Mouse (Mus musculus): Measurements from ENCODE around the gene Rcan1. TPM values are rescaled to one million over a fixed set of nuclear protein-coding genes. Genes with fewer than 3 reads are reported as not detected.
"Not testable (repeated sequence)": the region's sequence is repeated elsewhere in the genome, so short reads cannot be mapped to it uniquely, and the experiment has no call there.

Gene Rcan1
- 14.7 and 16.2 TPM in 2 replicates for total RNA-seq (2021)
- long read RNA-seq, transcript Rcan1-202 (4 exons, 2,324 nt), result major isoform, 34 of 56 reads
- long read RNA-seq, transcript Rcan1-201 (4 exons, 2,190 nt), result minor isoform, 12 of 56 reads
- long read RNA-seq, partial matches to known transcripts, result 6 of 56 reads
- long read RNA-seq, other reads (novel, unspliced or antisense), result 4 of 56 reads

DNA sequence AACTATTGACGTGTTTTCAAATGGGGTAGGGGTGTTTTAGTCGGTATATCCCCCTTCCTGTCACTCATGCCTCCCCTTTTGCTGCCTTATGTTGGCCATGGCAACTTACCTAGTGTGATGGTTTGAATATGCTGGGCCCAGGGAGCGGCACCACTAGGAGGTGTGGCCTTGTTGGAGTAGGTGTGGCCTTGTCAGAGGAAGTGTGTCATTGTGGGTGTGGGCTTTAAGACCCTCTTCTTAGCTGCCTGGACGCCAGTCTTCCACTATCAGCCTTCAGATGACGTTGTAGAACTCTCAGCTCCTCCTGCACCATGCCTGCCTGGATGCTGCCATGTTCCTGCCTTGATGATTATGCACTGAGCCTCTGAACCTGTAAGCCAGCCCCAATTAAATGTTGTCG, at the start of gene Rcan1:
Rcan1 (minus strand) TSS at position 162 of the 400 bp plus-strand sequence.
- no peak for DNase-seq

DNA sequence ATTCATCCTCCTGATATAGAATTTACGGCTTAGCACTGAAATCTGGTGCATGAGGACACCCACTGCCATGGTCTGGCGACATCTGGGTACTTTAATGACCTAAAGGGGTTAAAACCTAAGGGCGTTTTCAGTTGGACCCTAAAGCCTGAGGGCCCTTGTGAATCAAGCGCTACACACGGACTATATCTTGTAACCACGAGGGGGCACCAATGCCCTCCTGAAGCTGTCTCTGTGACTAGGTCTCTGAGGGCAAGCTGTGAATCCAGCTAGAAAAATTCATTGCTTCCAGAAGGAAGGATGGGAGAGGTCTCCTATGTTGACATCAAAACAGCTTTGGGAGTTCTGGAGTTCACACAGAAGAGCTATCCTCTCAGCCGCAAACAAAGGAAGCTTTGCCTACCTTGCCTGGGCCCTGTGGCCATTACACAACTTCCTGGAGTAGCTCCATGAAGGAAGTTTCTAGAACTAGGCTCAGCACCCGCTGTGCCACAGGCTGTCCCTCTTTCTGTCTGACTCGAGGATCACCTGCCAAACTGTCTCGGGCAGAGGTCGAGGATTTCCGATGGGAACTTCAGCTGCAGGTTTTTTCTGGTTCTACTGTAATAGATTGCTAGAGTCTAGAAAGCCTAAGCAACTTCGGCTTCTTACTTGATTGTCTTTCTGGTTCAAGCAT, 49.3 kb upstream of the Rcan1 start:
- DNase-seq, result peak; percentile 31

DNA sequence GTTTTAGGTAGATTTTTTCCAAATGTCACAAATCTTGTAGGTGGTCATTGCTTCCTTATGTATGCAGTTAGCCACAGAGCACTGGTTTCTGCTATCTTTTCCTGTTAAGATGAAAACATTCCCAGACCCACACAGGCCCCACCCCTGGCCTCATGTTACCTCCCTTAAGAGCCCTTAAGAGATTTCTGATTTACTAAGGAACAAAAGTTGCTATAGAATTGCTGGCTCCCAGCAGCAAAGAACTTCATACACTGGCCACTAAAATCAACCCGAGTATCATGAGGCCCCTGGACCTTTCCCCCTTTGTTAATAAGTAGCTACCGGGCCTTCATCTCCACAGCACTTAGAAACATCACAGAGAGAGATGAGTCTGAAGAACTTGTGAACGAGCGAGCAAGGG, 48.1 kb upstream of the Rcan1 start:
- DNase-seq, result no peak

DNA sequence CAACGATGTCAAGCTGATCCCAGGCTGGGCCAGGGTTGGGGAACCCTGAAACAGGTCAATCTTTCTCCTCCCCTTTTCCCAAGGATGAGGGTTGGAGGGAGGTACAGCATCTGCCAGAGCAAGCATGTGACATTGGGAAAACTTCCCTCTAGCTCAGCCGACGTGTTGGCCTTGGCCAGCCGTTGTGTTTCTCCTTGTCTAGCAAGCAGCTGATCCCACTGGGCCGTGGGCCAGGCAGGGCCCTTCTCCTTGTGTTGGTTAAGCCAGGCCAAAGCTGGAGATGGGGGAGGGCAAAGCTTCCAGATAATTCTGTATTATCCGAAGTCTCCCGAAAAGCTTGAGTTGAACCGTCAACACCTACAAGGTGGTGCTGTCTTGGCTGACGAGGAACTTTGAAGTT, 45.5 kb upstream of the Rcan1 start:
- DNase-seq, result peak; percentile 18

DNA sequence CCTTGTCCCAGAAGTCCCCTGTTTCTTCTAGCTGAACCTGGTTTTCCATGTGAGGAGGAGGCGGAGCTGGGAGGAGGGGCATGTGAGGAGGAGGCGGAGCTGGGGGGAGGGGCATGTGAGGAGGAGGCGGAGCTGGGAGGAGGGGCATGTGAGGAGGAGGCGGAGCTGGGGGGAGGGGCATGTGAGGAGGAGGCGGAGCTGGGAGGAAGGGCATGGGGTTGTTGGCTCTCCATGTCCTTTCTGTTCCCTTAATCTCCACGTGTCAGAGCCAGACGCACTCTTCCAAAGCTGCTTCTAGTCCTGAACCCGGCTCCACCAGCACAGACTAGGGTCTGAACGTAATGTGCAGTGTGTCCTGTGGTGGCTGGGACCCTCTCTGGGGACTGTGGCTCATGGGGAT, 44.2 kb upstream of the Rcan1 start:
- DNase-seq, result not testable (repeated sequence)

DNA sequence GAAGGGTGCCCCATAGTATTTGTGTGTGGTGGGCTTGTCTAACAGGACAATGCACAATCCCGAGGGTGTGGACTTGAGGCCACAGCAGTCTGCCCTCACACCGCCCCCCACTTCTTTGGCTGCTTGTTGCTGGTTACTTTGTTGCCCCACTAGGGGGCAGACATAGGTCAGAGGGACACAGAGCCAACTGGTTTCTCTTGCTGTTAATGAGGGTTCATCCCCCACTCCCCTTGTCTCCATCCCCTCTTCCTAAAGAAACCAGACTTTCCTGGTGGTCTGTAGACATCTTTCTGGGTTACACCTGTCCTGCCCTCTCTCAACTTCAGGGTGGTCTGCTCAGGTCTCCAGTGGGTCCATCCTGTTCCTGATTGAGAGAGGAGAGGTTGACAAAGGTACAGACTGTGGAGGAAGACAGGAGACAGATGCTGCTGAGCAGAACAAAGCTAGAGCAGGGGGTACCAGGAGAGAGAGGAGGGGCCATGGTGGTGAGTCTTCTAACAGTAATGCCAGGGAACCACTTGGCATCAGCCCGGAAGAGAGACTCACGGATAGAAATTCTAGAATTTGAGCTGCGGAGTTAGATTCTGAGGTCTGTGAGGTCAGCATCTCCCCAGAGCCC, 41.2 kb upstream of the Rcan1 start:
- no peak for DNase-seq

DNA sequence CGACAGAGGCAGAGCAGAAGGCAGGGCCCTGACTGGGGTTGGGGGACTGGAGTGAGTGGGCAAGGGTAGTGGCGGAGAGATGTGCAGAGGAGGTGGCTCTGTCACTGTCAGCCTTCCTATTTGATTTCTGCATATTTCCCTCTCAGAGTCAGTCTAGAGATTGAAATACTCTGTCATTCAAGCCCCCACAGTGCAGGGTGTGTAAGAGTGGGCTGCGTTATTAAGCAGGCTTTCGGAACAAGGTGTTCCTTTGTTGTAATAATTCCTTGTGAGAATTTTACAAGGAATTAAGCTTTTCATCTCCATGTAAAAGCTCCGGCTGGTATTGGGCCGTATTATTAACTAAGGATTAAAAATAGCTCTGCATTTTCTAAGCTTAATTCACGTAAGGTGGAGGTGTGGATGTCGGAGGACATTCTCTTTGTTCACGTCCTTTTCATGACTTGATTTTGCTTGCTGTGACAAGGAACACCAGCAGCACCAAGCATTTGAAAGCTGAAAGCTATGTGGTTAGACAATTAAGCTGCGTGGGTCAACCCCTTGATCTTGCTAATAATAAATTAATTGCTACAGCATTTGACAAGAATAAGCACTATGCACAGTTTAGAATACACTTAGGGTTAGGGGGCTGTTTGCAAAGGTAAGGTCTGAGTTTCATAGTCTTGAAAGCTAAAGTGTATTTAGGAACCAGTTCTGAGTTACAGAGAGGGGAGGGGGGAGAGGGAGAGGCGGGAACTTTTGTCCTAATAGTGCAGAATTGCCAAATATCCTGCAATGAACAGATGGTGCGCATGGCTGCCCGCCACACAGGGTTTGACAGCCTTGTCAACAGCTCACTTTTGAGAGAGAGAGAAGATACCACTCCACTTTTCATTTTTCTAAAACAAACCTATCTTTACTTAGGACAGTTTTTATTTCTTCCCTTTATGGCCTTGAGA, 40.4 kb upstream of the Rcan1 start:
- DNase-seq, result no peak

DNA sequence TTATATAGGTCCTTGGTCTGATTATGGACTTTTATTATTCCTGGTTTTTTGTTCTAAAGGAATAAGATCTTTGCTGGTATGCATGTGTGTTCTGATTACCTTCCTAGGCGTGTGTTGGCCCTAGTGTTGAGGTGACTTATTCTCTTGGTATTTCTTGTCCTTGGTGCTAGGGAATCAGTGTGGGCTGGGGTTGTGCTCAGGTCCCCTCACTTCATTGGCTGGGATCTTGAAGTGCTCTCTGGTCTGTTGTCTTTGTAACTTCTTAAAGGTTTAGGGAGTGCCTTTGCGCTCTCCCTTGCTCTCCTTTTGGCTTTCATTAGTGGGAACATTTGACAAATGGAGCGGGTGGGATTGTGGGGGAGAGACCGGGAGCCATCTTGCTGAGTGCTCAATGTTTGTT, 36.9 kb upstream of the Rcan1 start:
- DNase-seq, result no peak

DNA sequence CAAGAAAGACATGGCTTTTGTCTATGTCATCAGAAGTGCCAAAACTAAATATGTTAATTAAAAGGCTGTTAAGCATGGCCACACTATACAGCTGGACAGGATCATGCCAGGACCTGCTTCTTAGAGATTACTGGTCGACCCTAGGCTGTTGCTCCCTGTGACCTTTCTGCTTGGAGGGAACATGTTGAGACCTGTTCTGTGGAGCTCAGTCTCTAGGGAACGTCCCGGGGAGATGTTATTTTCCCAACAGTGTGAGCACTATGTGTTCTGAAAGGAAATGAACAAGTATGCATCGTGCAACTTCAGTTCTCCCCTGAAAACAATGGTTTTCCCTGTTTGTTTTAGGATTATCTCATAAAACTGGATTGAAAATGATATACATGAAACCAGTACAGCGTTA, 32.4 kb upstream of the Rcan1 start:
- no peak for DNase-seq

DNA sequence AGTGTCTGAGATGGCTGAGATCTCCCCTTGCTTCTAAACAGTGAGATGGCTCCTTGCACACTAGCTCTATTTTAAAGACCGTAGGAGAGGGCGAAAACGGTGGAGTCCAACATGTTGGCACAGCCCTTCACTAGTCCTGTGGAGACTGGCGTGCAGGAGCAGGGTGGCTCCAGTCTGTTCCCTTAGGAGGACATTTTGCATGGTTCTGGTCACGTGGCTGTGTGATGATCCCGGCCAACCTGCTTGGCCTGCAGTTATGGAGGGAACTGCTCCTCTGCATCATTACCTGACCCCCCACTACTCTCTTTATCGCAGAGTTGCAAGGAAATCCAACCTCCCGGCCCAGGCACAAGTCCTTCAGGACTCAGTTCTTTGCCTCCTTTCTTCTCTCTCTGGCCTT, 29.9 kb upstream of the Rcan1 start:
- no peak for DNase-seq

DNA sequence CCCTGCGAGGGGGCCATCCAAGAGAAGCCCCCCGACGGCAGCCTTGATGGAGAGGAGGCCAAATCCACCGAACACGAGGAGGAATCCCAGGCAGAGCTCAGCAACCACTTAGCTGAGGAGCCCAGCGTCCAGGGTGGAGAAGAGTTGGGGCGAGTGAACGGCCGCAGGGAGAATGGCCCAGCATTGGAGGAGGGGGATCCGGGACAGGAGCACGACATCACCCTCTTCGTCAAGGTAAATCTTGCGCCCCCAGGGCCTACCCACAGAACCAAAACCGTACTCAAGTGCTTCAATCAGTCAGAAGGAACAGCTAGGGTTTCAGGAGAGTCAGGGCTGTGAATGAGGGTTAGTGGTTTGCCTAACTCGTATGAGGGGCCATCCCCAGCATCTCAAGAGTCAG, 28.7 kb upstream of the Rcan1 start:
- no peak for DNase-seq

DNA sequence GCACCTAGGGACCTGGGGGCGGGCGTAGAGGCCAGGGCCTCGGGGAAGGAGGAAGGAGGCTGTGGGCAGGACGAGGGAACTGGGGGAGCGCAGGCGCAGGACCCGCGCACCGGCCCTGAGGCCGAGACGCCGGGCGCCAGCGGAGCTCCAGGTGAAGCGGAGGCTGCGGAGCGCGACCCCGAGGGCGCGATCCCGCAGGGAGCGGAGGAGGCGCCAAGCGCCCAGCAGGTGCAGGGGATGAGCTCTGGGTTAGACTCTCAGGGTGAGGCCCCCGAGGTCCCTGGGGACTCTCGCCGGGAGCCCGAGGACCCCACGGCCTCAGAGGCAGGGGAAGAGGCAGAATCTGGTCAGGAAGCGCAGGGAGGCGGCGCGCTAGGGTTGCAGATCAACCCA, 27.9 kb upstream of the Rcan1 start:
- DNase-seq, result peak; percentile 7

DNA sequence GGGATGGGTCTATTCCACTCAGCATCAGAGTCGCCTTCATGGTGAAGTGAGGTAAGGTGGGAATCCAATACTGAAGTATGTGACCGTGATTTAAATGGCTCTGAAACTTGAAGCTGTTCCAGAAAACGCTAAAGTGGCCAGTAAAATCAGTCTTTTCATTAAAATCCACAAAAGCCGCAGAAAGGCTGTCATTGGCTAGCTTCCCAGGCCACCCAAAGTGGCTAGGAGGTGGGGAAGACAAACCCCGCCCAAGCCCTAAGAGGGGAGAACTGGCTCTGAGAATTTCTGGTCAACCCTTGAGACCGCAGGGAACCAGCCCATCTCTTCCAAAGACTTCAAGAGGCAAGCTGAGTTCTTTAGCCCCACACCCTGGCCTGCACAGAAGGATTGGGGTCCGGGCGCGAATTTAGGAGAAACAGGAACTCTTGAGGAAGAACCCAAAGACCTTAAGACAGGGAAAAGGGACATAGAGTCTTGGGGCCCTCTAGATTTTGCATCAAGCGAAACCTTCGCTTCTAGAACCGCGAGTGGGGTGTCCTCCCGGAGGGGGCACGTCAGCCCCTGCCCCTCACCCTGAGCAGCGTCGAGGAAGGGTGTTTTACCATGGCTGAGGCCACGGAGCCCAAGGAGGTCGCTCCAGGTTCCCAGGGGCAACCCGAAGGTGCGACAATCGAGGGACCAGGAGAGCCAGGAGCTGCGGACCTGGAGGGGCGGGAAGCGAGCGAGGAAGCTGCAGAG, 27.4 kb upstream of the Rcan1 start:
- DNase-seq, result no peak

DNA sequence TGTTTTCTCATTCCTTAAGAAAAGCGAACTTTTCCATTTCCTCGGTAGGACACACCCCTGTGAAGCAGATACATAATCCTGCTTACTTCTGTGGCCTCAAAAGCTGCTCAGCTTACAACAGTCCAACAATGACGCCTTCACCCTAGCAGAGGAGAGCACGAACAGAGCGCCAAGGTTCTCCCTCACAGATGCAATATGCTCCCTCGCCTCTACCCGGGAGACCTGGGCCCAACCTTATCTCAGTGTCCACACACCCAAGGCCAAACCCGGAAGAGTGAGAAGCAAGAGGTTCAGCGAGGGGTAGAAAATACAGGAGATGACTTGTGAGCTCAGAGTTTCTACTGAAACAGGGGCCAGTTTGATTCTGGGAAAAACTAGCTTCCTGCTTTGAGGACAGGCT, 18.7 kb upstream of the Rcan1 start:
- no peak for DNase-seq

DNA sequence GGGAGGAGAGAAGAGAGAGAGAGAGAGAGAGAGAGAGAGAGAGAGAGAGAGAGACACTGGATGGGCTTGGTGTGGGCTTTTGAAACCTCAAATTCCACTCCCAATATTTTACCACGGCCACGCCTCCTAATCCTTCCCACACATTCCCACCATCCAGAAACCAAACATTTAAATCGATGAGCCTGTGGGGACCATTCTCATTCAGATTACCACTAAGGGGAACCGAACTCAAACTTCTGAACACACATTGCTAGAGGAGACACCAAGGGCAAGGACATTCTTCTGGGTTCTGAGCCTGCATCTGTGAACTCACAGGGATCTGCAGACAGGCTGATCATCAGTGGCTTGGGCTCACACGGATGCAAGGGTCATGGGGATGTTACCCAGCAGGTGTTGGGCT, 17.8 kb upstream of the Rcan1 start:
- no peak for DNase-seq

DNA sequence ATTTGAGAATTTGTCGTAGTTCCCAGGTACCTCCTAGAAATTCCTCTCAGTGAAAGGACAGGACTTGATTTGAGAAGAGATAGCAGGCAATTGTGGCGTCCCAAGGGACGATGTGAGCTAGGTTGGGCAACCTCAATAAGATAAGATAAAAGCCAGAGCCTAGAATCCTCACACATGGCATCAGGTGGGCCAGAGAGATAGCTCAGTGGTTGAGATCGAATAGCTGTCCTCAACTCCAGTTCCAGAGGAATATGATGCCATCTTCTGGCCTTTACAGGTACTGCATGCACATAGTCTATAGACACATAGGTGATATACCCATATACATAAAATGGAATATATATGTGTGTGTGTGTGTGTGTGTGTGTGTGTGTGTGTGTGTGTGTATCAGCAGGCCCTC, 16.8 kb upstream of the Rcan1 start:
- no peak for DNase-seq

DNA sequence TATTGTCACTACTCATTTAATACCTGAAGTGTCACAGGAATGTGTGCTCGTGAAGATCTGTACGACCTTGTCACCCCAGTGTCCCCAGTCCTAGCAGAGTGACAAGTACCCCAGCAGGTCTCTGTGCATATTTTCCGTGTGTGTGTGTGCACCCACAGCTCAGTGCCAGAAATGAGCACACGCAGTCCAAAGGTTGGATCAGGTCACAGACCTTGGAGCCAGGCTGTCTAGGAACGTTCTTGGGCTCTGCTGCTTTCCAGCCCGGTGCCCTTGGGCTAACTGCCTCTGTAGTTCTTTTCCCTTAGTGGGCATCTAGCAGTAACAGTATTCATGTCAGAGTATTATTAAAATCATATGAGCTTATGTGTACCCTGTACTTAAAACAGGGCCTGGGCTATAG, 16.4 kb upstream of the Rcan1 start:
- no peak for DNase-seq

DNA sequence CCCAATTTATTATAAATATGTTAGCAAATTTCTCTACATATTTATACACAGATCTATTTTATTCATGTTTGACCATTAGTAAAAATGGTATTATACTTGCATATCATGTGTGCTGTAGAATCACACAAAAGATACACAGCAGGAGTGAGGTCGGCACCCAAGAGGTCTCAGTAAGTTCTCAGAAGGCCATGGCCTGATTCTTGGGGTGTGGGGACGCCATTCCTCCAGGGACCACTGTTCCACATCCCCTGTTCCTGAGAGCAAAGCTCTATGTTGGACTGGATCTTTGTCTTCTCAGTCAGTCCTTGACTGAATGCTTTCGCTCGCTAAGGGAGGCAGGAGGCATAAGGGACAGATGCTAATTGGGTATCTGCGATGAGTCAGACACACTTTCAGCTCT, 14.8 kb upstream of the Rcan1 start, which contains the start of gene Clic6:
Clic6 (plus strand) TSS at position 301 of the 400 bp plus-strand sequence.
- no peak for DNase-seq

DNA sequence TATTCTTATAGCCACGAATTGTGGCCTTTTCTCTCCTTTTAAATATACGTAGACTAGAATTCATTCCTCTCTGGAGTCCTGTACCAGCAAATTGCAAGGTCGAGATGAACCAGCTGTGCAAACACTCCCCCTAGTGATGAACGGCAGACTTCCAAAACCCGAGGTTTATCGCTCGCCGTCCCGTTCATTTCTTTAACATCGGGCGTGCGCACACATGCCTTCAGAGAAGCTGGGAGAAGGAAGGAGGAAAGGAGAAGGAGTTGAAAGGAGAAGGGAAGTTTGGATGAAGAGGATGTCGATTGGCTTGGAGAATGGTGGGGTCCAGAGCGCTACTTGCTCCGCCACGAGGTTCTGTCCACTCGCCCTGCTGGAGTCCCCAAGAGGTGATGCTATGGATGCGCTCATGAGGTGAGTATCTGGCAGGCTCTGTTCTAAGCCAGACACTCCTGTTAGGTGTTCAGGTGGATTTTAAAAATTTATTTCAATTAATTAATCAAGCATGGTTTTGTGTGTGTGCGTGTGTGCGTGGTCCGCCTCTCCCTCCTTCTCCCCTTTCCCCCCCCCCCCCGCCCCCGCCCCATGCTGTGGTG, 8.0 kb upstream of the Rcan1 start:
- peak; percentile 65 for DNase-seq

DNA sequence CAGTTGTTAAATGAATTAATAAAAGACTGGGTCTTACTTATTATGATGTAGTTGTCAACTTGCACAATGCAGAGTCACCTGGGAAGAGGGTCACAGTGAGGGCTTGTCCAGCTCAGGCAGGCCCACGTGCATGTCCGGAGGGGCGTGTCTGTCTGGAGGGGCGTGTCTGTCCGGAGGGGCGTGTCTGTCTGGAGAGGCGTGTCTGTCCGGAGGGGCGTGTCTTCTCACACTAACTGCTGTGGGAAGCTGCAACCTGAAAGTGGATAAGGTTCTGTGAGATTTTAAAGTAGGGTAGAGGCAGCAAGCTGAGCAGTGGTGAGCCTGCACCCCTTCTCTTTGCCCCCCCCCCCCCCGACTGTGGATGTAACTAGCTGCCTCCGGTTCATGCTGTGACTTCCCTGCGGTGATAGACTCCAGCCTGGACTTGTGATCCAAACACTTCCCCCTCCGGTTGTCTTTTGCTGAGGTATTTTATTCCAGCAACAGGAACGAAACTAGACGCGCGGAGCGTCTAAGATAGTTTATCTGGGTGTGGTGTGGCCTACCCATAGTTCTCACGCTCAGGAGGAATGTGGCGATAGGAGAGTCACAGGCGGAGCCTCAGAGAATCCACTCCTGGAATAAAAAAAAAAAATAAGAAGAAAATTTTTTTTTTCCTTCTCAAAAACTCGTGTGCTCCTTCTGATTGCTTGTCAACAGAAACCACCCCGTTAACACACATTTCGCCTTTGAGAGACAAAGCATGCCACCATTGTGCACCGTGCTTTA, 4.6 kb upstream of the Rcan1 start:
- no peak for DNase-seq

DNA sequence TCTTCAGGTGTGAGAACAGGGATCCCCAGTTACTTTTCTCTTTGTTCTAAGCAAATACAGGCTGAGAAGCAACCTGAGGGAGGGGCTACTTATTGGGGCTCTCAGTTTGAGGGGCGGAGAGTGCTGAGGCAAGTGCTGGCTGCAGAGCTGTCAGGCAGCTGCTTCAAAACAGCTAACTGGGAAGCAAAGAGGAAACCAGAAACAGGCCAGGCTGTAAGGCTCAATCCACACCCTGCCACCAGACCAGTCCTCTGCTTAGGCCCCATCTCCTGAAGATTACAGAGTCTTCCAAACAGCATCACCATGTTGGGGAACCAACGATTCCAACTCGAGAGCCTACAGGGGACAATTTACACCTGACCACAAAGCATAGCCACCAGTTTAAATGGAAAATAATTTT, 2.2 kb upstream of the Rcan1 start:
- no peak for DNase-seq
